8 mouse cellular contexts compared by ENCODE assay signal in the genomic region with DNA sequence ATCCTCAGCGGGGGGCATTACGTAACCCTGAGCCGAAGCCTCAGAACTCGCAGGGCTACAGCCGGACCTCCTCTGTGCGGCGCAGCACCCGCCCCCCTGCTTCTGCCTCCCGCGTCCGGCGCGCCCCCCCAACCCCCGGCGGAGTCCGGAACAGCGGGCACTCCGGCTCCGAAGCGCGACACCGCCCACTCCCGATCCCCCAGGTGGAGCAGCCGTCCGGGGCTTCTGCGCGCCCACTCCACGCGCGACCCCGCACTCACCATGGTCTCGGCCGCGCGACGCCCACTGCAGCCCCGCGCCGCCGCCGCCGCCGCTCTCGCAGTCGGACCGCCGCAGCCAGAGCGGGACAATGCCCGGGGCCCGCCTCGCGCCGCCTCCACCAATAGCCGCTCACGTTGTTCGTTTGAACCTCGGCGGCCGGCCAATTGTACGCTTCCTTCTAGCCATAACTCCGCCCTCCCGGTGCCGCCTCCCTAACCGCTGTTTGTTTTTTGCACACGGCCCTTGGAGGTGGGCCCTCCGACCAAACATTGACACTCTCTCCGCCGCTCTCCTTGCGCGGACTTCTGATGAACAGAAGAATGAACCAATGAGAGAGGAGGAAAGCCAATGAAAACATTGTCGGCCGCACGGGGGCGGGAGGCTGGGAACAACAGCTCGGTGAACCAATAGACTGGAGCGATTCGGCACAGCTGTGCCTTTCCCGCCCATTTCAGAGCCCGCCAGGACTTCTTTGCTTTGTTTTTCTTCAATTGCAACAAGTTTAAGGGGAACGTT. TPM values are rescaled to one million over a fixed set of nuclear protein-coding genes. Genes with fewer than 3 reads are reported as not detected.
A peak's percentile ranks its signal among the peaks of the same experiment; 100 is the strongest.
DNase-seq lines count a peak whose midpoint lies in the region; ATAC-seq and TF ChIP-seq lines count a peak whose summit lies in the region.

Gene H2afv, minus strand, starts transcription at position 367 of the 777 bp plus-strand sequence.

- peaks cover 5 to 14% of the 10 kb centered on the region in 2 experiments; a peak in 3 of 4 replicates for H3K4me1 ChIP-seq in CH12.LX (ENCODE audit: control insufficient read depth in 1 of 2, insufficient read depth in 2 of 2)
- H3K4me1 ChIP-seq in forebrain, embryonic 11.5 days (replicated peaks; ENCODE audit: control insufficient read depth, insufficient read depth, low read length), result peaks cover 3% of the 10 kb centered on the region; the same call in 1 of the 2 replicates
- peaks cover 19% of the 10 kb centered on the region; the same call in 1 of the 2 replicates for H3K4me1 ChIP-seq in heart, embryonic 16.5 days (ENCODE audit: control insufficient read depth, insufficient read depth, low read length)
- peaks cover 23% of the 10 kb centered on the region for H3K4me1 ChIP-seq in liver, embryonic 15.5 days (replicated peaks)
- peaks cover 7% of the 10 kb centered on the region for H3K4me1 ChIP-seq in neural tube, embryonic 12.5 days

- peak; percentile 57; the same call in 1 of the 2 replicates for TF ChIP-seq POLR2A in CH12.LX (IDR thresholded peaks at IDR 0.05; ENCODE audit: low read depth, low read length)

- H3K9ac ChIP-seq in CH12.LX (ENCODE audit: insufficient read depth, low read depth), result peak within 1 kb of the TSS; percentile 77
- H3K9ac ChIP-seq in forebrain, embryonic 11.5 days (ENCODE audit: low read length), result peak within 1 kb of the TSS; percentile 85
- H3K9ac ChIP-seq in heart, embryonic 16.5 days (ENCODE audit: low read length), result peak within 1 kb of the TSS; percentile 91
- H3K9ac ChIP-seq in liver, embryonic 15.5 days, result peak within 1 kb of the TSS; percentile 93
- peak within 1 kb of the TSS; percentile 83 for H3K9ac ChIP-seq in neural tube, embryonic 12.5 days

- H3K27me3 ChIP-seq in CH12.LX (replicated peaks), result peaks cover 20% of the 10 kb centered on the region
- no peaks in the 10 kb centered on the region for H3K27me3 ChIP-seq in forebrain, embryonic 11.5 days (ENCODE audit: control insufficient read depth, insufficient read depth, low read length)
- H3K27me3 ChIP-seq in heart, embryonic 16.5 days (ENCODE audit: control insufficient read depth, insufficient read depth, low read length), result no peaks in the 10 kb centered on the region
- H3K27me3 ChIP-seq in liver, embryonic 15.5 days, result 0 out of 2 replicates have a peak, but pooled peaks cover 3% of the 10 kb centered on the region
- H3K27me3 ChIP-seq in neural tube, embryonic 12.5 days (replicated peaks), result no peaks in the 10 kb centered on the region

- TF ChIP-seq RAD21 in CH12.LX (IDR thresholded peaks at IDR 0.05; ENCODE audit: low read depth, low read length), result no peak

- H3K36me3 ChIP-seq in CH12.LX (replicated peaks in 1 of 2; ENCODE audit: control insufficient read depth in 1 of 2, insufficient read depth in 1 of 2, low read length in 1 of 2), result peaks cover 0 to under 1% of the 10 kb centered on the region in 2 experiments
- H3K36me3 ChIP-seq in forebrain, embryonic 11.5 days (ENCODE audit: control insufficient read depth, insufficient read depth, low read length), result no peaks in the 10 kb centered on the region; the same call in 1 of the 2 replicates
- H3K36me3 ChIP-seq in heart, embryonic 16.5 days (ENCODE audit: control insufficient read depth, insufficient read depth), result peaks cover 10% of the 10 kb centered on the region; the same call in 1 of the 2 replicates
- peaks cover 18% of the 10 kb centered on the region for H3K36me3 ChIP-seq in liver, embryonic 15.5 days (replicated peaks)
- H3K36me3 ChIP-seq in neural tube, embryonic 12.5 days, result 0 out of 2 replicates have a peak, but pooled peaks cover 3% of the 10 kb centered on the region

- H3K79me2 ChIP-seq in CH12.LX (replicated peaks; ENCODE audit: control insufficient read depth, extremely low read depth, insufficient read depth, poor library complexity, severe bottlenecking), result peaks cover 27% of the 10 kb centered on the region

- DNase-seq in CH12.LX (ENCODE audit: extremely low read depth), result peak; percentile 100
- peak; percentile 99 for DNase-seq in c-Kit-positive CD71-positive TER-119-negative erythroid progenitor cells, embryonic 14.5 days (ENCODE audit: low read depth)
- DNase-seq in forebrain, embryonic 11.5 days (ENCODE audit: low spot score), result peak; percentile 99
- peak; percentile 100 for DNase-seq in kidney, postnatal 36 days
- DNase-seq in telencephalon, adult 2 months (ENCODE audit: low read depth, low spot score), result peak; percentile 99

- TF ChIP-seq CTCF in CH12.LX (conservative IDR thresholded peaks at IDR 0.05 in 1 of 2, IDR thresholded peaks at IDR 0.05 in 1 of 2; ENCODE audit: low read depth in 2 of 2, low read length in 2 of 2), result peak in 1 of 2 experiments; percentile 22; a peak in 2 of 4 replicates

- H3K27ac ChIP-seq in CH12.LX (ENCODE audit: insufficient read depth, low read depth), result peak within 1 kb of the TSS; percentile 78
- peak within 1 kb of the TSS; percentile 90 for H3K27ac ChIP-seq in forebrain, embryonic 11.5 days (ENCODE audit: low read depth, low read length)
- H3K27ac ChIP-seq in heart, embryonic 16.5 days (ENCODE audit: low read length), result peak within 1 kb of the TSS; percentile 95
- H3K27ac ChIP-seq in liver, embryonic 15.5 days (replicated peaks), result peak within 1 kb of the TSS; percentile 96
- H3K27ac ChIP-seq in neural tube, embryonic 12.5 days, result peak within 1 kb of the TSS; percentile 90

- peak within 1 kb of the TSS; percentile 99 for H3K4me2 ChIP-seq in CH12.LX (ENCODE audit: insufficient read depth, low read depth, poor library complexity, severe bottlenecking)
- peak within 1 kb of the TSS; percentile 74 for H3K4me2 ChIP-seq in forebrain, embryonic 11.5 days (ENCODE audit: low read depth, low read length, severe bottlenecking)
- H3K4me2 ChIP-seq in heart, embryonic 16.5 days (ENCODE audit: low read depth, low read length), result peak within 1 kb of the TSS; percentile 81
- H3K4me2 ChIP-seq in liver, embryonic 15.5 days, result peak within 1 kb of the TSS; percentile 72
- H3K4me2 ChIP-seq in neural tube, embryonic 12.5 days (replicated peaks), result peak within 1 kb of the TSS; percentile 61

- H3K4me3 ChIP-seq in CH12.LX (replicated peaks in 1 of 3; ENCODE audit: low read depth in 2 of 3, low read length in 2 of 3, poor library complexity in 1 of 3), result peak within 1 kb of the TSS; percentile 66 to 88 (median 76)
- H3K4me3 ChIP-seq in forebrain, embryonic 11.5 days (ENCODE audit: low read depth, low read length), result peak within 1 kb of the TSS; percentile 82
- peak within 1 kb of the TSS; percentile 80 for H3K4me3 ChIP-seq in heart, embryonic 16.5 days (ENCODE audit: low read length)
- H3K4me3 ChIP-seq in liver, embryonic 15.5 days (replicated peaks), result peak within 1 kb of the TSS; percentile 96
- H3K4me3 ChIP-seq in neural tube, embryonic 12.5 days, result peak within 1 kb of the TSS; percentile 74

- WGBS in forebrain, embryonic 11.5 days, result under 1% methylated on average over 78 of the region's 80 CpGs
- under 1% methylated on average over 79 of the region's 80 CpGs for WGBS in heart, embryonic 16.5 days
- WGBS in liver, embryonic 15.5 days (ENCODE audit: insufficient replicate concordance), result under 1% methylated on average over 78 of the region's 80 CpGs
- under 1% methylated on average over 80 of the region's 80 CpGs for WGBS in neural tube, embryonic 12.5 days

- dilution Hi-C loops in CH12.LX (cut with MboI; ENCODE audit: extremely low pct_ligation_motif_present, extremely low pct_unique_long_range_greater_than_20kb, low sequenced_read_pairs), result no loop called here

- peak; percentile 99 for ATAC-seq in forebrain, embryonic 11.5 days (replicated peaks; ENCODE audit: low FRiP score)
- peak; percentile 97 for ATAC-seq in heart, embryonic 16.5 days (replicated peaks; ENCODE audit: extremely low read depth, insufficient read depth, low FRiP score)
- peak; percentile 96 for ATAC-seq in liver, embryonic 15.5 days (ENCODE audit: insufficient read depth)
- peak; percentile 99 for ATAC-seq in neural tube, embryonic 12.5 days (ENCODE audit: low FRiP score, low read depth)

- in situ Hi-C loops in CH12.LX (cut with MboI; ENCODE audit: low pct_ligation_motif_present, low pct_unique_long_range_greater_than_20kb, low sequenced_read_pairs), result no loop called here

- H3K9me3 ChIP-seq in CH12.LX (replicated peaks; ENCODE audit: low read length), result peaks cover 4% of the 10 kb centered on the region
- H3K9me3 ChIP-seq in forebrain, embryonic 11.5 days (ENCODE audit: control insufficient read depth, low read length), result no peaks in the 10 kb centered on the region
- H3K9me3 ChIP-seq in heart, embryonic 16.5 days (replicated peaks; ENCODE audit: control insufficient read depth, low read length), result no peaks in the 10 kb centered on the region
- H3K9me3 ChIP-seq in liver, embryonic 15.5 days (replicated peaks), result no peaks in the 10 kb centered on the region
- no peaks in the 10 kb centered on the region for H3K9me3 ChIP-seq in neural tube, embryonic 12.5 days

- no peak for TF ChIP-seq EP300 in CH12.LX (IDR thresholded peaks at IDR 0.05; ENCODE audit: low read length)

TF ChIP-seq in CH12.LX, 34 proteins besides CTCF, POLR2A, EP300 and RAD21 (continues in another document):
- TF ChIP-seq NRF1 (IDR thresholded peaks at IDR 0.05; ENCODE audit: low read depth, low read length) (peak; percentile 38; the same call in 1 of the 2 replicates), NELFE (IDR thresholded peaks at IDR 0.05; ENCODE audit: low read depth, low read length) (peak; percentile 68), E2F4 (IDR thresholded peaks at IDR 0.05; ENCODE audit: insufficient replicate concordance, low read depth, low read length) (peak; percentile 99), MYC (IDR thresholded peaks at IDR 0.05; ENCODE audit: low read depth, low read length) (peak; percentile 54; the same call in 1 of the 2 replicates), BHLHE40 (IDR thresholded peaks at IDR 0.05; ENCODE audit: low read depth, low read length) (peak; percentile 62), TBP (conservative IDR thresholded peaks at IDR 0.05; ENCODE audit: low read depth, low read length) (0 out of 2 replicates have a peak, but pooled peaks have one; percentile 3), MEF2A (IDR thresholded peaks at IDR 0.05; ENCODE audit: borderline replicate concordance, low read depth, low read length) (peak; percentile 47; the same call in 1 of the 2 replicates), SIN3A (IDR thresholded peaks at IDR 0.05; ENCODE audit: low read length) (peak; percentile 100), RCOR1 (conservative IDR thresholded peaks at IDR 0.05; ENCODE audit: low read depth, low read length) (0 out of 2 replicates have a peak, but pooled peaks have one; percentile 36), CHD2 (IDR thresholded peaks at IDR 0.05; ENCODE audit: low read length) (peak; percentile 93)

RNA-seq across cellular contexts. Expression of gene H2afv, which starts in this region (rescaled TPM):
- total RNA-seq in CH12.LX (2012; rRNA removed), result 51.4 and 73.2 TPM in 2 replicates
- 37.8 and 46.6 TPM in 2 replicates for total RNA-seq in CH12.LX (2014; rRNA removed)
- 63.7 and 67.6 TPM in 2 replicates for polyA plus RNA-seq in CH12.LX (2012; ENCODE audit: insufficient read length, low read depth)
- polyA plus RNA-seq in forebrain, embryonic 11.5 days (2014; fragmentation: Nextera tagmentation; extraction: Ambion mirVana), result 962 and 982 TPM in 2 replicates
- 327 and 358 TPM in 2 replicates for polyA plus RNA-seq in heart, embryonic 16.5 days (2015; fragmentation: Nextera tagmentation; extraction: Ambion mirVana)
- 109 and 118 TPM in 2 replicates for polyA plus RNA-seq in liver, embryonic 15.5 days (2015; fragmentation: Nextera tagmentation; extraction: Ambion mirVana)
- polyA plus RNA-seq in neural tube, embryonic 12.5 days (2016; fragmentation: Nextera tagmentation; extraction: Ambion mirVana), result 580 and 625 TPM in 2 replicates

Comparison
In these comparisons a context has a peak if more than half of its experiments do, and no peak if none do; other contexts are left out.
1. Peak in every context shown above with its lines: DNase-seq, ATAC-seq, H3K4me3 ChIP-seq and H3K27ac ChIP-seq.